Mouse (Mus musculus) kidney, adult 2 months (tissue): ENCODE measurements around the gene Vat1l.

Source experiments
- CTCF ChIP-seq: fragments of 200-500 bp; conservative IDR thresholded peaks from 2 replicates; pipeline ENCODE4 v1.5.1; 2011; ENCODE audit warnings: low read depth, mild to moderate bottlenecking, control low read depth, low read length, moderate library complexity, mixed read lengths; ENCODE audit not compliant: insufficient read depth, insufficient read length
- POLR2A ChIP-seq: fragments of 200-500 bp; IDR thresholded peaks from one replicate; pipeline ENCODE4 v1.6.1; 2011; ENCODE audit warnings: low read depth, low read length, control low read depth

DNA sequence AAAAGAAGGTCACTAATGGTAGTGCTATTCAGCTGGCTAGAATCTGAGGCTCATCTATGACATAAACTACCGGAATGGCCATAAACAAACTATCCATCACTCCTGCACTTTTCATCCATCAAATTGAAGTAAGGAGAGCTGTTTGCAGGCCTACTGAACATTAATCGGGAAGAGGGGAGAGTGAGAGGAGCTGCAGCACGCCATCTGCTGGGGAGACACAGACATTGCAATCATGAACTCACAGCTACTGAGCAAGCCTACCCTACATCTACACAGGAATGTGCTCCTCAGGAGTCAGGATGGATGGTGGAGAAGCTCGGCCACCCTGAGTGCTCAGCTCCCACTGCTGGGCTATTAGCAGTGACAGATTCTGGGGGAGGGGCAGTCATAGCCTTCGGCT is 136.9 kb downstream of the Vat1l start:
- TF ChIP-seq CTCF: peak; percentile 24; the same call in 1 of the 2 replicates
- TF ChIP-seq POLR2A: no peak
